Mouse (Mus musculus) left cerebral cortex, postnatal 4 days (tissue): ENCODE measurements around the gene Tlr5. TPM values are rescaled to one million over a fixed set of nuclear protein-coding genes. Genes with fewer than 3 reads are reported as not detected.

Experiments used
- DNase-seq: peaks from one replicate; pipeline ENCODE4 v3.0.0-alpha.2; 2022
- intact Hi-C: fragments of 180-260 bp; cut with DNase I; formaldehyde crosslinking; loops from one replicate; pipeline ENCODE4 v1.15.1; 2025
- total RNA-seq, 2 experiments: library from RNA; stranded (reverse); gene quantifications; 2 replicates each; pipeline ENCODE4 v1.2.3; 2021

The Tlr5 gene
- total RNA-seq, 2 experiments from 2014 or later = 0.46 to 0.54 TPM

DNA sequence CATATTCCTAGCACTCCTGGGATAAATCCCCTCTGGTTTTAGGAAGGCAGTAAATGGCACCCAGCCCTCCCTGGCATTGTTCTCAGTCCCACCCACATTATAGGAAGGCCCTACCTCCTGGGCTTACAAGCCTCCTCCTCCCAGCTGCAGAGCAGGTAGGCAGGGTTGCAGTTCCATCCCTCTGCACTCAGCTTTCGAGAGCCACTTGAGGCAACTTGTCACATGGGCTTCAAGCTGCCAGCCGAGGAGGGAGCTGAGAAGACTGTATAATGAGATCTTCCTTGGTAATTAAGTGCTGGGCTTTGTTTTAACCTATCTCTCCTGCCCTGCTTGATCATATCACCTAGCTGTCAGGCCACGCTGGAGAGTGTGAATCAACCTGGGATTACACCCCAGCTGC is 1.4 kb upstream of the Tlr5 start:
- intact Hi-C loops = no loop called here
- no peak for DNase-seq

DNA sequence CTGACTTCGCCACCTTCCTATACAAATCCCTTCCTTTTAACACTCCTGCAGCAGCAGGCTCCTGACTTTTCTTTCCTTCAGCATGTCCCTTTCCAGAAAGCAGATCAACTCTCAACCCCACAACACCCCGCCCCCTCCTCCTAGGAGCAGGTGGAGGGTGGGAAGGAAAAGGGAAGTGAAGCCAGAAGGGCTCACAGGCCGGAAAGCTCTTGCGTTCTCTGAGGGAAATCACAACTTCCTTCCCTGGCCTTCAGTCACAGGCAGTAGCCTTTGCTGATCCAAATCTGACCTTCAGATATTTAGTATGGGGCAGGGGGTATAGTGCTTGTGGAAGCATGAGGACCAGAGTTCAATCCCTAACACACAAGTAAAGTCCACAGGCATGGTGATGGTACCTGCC is 921 bp upstream of the Tlr5 start:
- intact Hi-C loops = no loop called here

DNA sequence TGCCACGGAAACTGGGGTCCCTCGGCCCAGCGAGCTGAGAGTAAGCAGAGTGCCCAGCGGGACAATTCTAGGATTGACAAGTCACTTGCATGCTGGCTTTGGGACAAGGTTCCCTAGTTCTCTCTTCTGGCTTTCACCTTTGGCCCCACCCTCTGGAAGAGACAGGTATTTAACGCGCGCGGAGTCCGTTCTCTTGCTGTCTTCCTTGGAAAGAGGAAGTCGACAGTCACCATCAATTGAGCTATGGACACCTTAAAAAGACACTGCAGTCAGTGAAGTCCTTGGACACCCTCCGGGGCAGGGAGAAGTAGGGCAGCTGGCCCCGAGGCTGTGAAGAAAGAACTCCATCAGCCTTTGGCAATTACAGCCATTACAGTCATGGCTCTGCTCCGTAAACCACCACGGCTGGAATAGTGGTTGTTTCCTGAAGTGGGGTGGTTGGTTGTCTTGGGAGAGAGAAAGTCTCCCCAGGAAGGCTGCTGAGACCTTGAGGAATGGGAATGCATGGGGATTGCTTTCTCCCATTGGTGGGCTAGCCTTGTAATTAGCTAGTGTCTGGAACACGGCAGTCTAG is 546 bp downstream of the Tlr5 start:
- intact Hi-C loops = loop anchor here (5.0 kb wide), 1 partner anchor 393 kb away; no protein-coding TSS in a partner anchor
- no peak for DNase-seq

More for the DNA sequence above, 921 bp upstream of the Tlr5 start:
- DNase-seq = no peak

GRCm38 (mm10) chr1:182956186-182956960 is 1.8 kb downstream of the Tlr5 start:
- no peak for DNase-seq
- intact Hi-C loops = loop anchor here (5.0 kb wide), 1 partner anchor 394 kb away; no protein-coding TSS in a partner anchor

DNA sequence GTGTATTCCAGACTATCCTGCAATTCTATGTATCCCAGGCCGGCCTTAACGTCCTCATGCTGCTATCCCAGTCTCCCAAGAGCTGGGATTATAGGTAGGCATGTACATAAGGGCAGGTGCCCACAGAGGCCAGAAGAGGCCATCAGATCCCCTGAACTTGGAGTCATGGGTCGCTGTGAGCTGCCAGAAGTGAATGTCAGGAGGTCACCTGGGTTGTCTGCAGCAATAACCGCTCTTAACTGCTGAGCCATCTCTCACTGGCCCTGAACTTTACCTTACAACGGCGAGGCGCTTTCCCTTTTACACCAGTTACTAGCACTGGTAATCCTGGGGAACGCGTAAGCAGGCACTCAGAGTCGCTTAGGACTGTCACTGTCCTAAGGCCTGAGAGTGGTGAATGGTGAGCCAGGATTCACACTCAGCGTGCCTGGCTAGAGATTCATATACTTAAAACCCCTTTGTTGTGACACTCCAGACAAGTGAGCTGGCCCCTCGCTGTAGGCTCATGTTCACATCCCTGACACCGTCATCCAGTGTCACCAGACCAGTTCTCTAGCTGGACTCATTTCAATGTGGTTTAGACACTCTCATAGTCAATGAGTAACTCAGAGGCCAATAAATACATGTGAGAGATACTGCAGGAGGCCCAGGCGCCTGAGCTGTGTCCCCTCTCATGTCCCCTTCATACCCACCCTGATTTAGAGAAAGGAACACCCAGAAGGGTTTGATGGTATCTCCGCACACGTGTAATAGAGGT is 2.6 kb downstream of the Tlr5 start:
- intact Hi-C loops = loop anchor here (5.0 kb wide), 1 partner anchor 395 kb away; no protein-coding TSS in a partner anchor
- no peak for DNase-seq

- DNase-seq = no peak
- intact Hi-C loops = loop anchor here (5.0 kb wide), 1 partner anchor 396 kb away; no protein-coding TSS in a partner anchor
Measured at GRCm38 (mm10) chr1:182957826-182958544, 3.4 kb downstream of the Tlr5 start.

- no peak for DNase-seq
- intact Hi-C loops = loop anchor here (5.0 kb wide), 1 partner anchor 397 kb away; no protein-coding TSS in a partner anchor
Measured at GRCm38 (mm10) chr1:182958824-182959223, 4.2 kb downstream of the Tlr5 start.

- peak; percentile 53 for DNase-seq
- intact Hi-C loops = loop anchor here (5.0 kb wide), 1 partner anchor 397 kb away; no protein-coding TSS in a partner anchor
Measured at GRCm38 (mm10) chr1:182959251-182959691, 4.7 kb downstream of the Tlr5 start.

- DNase-seq = peak; percentile 90
- intact Hi-C loops = loop anchor here (5.0 kb wide), 1 partner anchor 398 kb away; no protein-coding TSS in a partner anchor
Measured at GRCm38 (mm10) chr1:182959811-182960455, 5.3 kb downstream of the Tlr5 start.

- no peak for DNase-seq
- intact Hi-C loops = no loop called here
Measured at GRCm38 (mm10) chr1:182961076-182961475, 6.5 kb downstream of the Tlr5 start.

DNA sequence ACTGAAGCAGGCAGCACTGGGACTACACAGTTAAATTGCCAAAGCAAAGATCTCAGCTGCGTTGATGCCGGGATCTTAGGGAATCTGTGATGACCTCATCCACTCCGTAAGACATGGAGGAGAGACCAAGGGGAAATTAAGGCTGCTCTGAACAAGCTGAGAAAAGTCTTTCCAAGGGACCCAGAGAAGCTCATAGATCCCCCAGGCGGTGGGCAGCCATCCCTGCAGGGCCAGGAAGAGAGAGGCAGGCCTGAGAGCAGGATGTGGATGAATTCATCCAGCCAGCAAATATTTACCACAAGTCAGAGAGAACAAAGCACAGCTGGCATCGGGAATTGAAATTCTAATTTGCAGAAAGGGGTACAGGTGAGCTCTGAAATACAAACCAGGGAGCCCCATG is 8.7 kb downstream of the Tlr5 start:
- intact Hi-C loops = no loop called here
- no peak for DNase-seq

- DNase-seq = no peak
- intact Hi-C loops = no loop called here
Measured at GRCm38 (mm10) chr1:182964855-182965466, 10.4 kb downstream of the Tlr5 start.

- no peak for DNase-seq
- intact Hi-C loops = no loop called here
Measured at GRCm38 (mm10) chr1:182968732-182969131, 14.1 kb downstream of the Tlr5 start.

- intact Hi-C loops = no loop called here
Measured at GRCm38 (mm10) chr1:182972240-182972639, 17.7 kb downstream of the Tlr5 start.

DNA sequence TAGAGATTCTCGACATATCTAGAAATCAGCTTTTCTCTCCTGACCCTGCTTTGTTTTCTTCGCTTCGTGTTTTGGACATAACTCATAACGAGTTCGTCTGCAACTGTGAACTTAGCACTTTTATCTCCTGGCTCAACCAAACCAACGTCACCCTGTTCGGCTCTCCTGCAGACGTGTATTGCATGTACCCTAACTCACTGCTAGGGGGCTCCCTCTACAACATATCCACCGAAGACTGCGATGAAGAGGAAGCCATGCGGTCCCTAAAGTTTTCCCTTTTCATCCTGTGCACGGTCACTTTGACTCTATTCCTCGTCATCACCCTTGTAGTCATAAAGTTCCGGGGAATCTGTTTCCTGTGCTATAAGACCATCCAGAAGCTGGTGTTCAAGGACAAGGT is 20.2 kb downstream of the Tlr5 start:
- intact Hi-C loops = no loop called here
- no peak for DNase-seq

More at GRCm38 (mm10) chr1:182972240-182972639, 17.7 kb downstream of the Tlr5 start:
- no peak for DNase-seq

GRCm38 (mm10) chr1:182980702-182981101 is 26.1 kb downstream of the Tlr5 start:
- intact Hi-C loops = no loop called here
- DNase-seq = no peak

DNA sequence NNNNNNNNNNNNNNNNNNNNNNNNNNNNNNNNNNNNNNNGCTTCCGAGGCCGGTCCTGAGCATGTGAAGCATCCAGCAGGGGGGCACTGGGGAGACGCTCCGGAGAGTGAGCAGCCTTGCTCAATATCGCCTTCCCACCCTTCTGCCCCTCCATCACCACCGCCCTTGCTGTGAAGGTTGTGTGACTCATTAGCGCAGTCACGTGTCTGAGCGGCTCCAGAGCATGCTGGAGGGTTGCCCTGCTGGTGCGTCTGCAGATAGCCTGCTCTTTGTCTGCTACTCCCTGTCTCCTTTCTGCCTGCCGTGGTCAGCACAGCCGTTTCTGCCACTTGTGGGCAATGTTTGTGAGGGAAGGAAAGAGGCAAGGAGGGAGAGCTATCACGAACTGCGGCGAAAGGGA is 28.4 kb downstream of the Tlr5 start:
- intact Hi-C loops = no loop called here
- peak; percentile 94 for DNase-seq

GRCm38 (mm10) chr1:182983496-182984127 is 29.0 kb downstream of the Tlr5 start:
- DNase-seq = no peak
- intact Hi-C loops = no loop called here

- intact Hi-C loops = no loop called here
- DNase-seq = no peak
Measured at GRCm38 (mm10) chr1:182986243-182986642, 31.7 kb downstream of the Tlr5 start.
